In the genomic region with DNA sequence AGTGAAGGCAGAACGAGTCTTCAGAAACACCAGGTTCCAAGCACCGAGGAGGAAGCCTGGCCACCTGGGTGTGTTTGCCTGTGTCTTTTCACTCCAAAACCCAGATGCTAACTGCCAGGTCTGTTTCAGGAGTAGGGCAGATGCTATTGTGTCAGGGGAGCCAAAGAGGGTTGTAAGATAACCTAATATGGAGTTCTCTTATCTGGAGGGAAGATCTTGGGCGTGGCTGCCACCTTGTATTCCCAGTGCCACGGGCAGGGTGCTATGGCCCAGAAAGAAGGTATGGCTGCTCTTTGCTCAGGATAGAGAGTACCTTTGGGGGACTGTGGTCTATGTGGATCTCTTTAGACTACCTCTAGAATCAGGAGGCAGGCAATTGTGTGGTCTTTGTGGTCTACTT, we compare ENCODE assay signal across 32 mouse cellular contexts.
"Had no signal": no experiment of that assay in that cellular context is flagged by ENCODE, and none has a peak within 500 bp of the region (broad histone marks: within the 10 kb centered on the region; RNA-seq: fewer than 3 reads in every experiment).

No protein-coding gene starts in this region.

- ATAC-seq: liver, embryonic 12.5 days; liver, postnatal 0 days; lung, postnatal 0 days; midbrain, embryonic 13.5 days; midbrain, embryonic 15.5 days; midbrain, embryonic 16.5 days had no signal

- DNase-seq: left cerebral cortex, postnatal 4 days; liver; liver, embryonic 13.5 days; liver, postnatal 0 days; lung, adult 18-20 months; lung, adult 2 months; lung, embryonic 14.5 days; lung, postnatal 10 days; lung, postnatal 14 days; lung, postnatal 36 days; lung, postnatal 4 days; midbrain, embryonic 14.5 days had no signal

- H3K27me3 ChIP-seq: midbrain, embryonic 15.5 days; neural tube, embryonic 12.5 days had no signal

- H3K36me3 ChIP-seq: limb, embryonic 10.5 days; limb, embryonic 12.5 days; limb, embryonic 13.5 days; limb, embryonic 15.5 days; liver, embryonic 12.5 days; liver, embryonic 13.5 days; liver, embryonic 15.5 days; lung, embryonic 15.5 days; midbrain, embryonic 10.5 days; midbrain, embryonic 12.5 days; midbrain, embryonic 13.5 days; midbrain, embryonic 15.5 days; neural tube, embryonic 12.5 days had no signal

- H3K4me2 ChIP-seq: limb, embryonic 12.5 days; limb, embryonic 13.5 days; limb, embryonic 15.5 days; liver, embryonic 11.5 days; liver, embryonic 12.5 days; liver, embryonic 13.5 days; liver, embryonic 15.5 days; lung, embryonic 14.5 days; lung, embryonic 15.5 days; midbrain, embryonic 11.5 days; midbrain, embryonic 12.5 days; midbrain, embryonic 13.5 days; midbrain, embryonic 15.5 days; neural tube, embryonic 12.5 days had no signal

- H3K9ac ChIP-seq: limb, embryonic 12.5 days; limb, embryonic 13.5 days; limb, embryonic 15.5 days; liver, embryonic 12.5 days; liver, embryonic 13.5 days; liver, embryonic 14.5 days; liver, embryonic 15.5 days; liver, postnatal 0 days; lung, embryonic 14.5 days; lung, embryonic 15.5 days; midbrain, embryonic 12.5 days; midbrain, embryonic 13.5 days; midbrain, embryonic 15.5 days; neural tube, embryonic 12.5 days had no signal

- H3K27ac ChIP-seq: limb, embryonic 10.5 days; limb, embryonic 12.5 days; limb, embryonic 13.5 days; limb, embryonic 15.5 days; liver, embryonic 12.5 days; liver, embryonic 13.5 days; liver, embryonic 14.5 days; liver, embryonic 15.5 days; lung, embryonic 15.5 days; macrophage; midbrain, embryonic 10.5 days; midbrain, embryonic 12.5 days; midbrain, embryonic 13.5 days; midbrain, embryonic 15.5 days; neural tube, embryonic 12.5 days had no signal

- H3K4me3 ChIP-seq: limb, embryonic 10.5 days; limb, embryonic 12.5 days; limb, embryonic 13.5 days; limb, embryonic 15.5 days; liver, embryonic 12.5 days; liver, embryonic 13.5 days; liver, embryonic 15.5 days; lung, embryonic 15.5 days; megakaryocyte, embryonic 14.5 days; midbrain, embryonic 10.5 days; midbrain, embryonic 12.5 days; midbrain, embryonic 13.5 days; midbrain, embryonic 15.5 days; myocyte; neural tube, embryonic 12.5 days had no signal

- H3K4me1 ChIP-seq: liver, embryonic 13.5 days; liver, embryonic 15.5 days; megakaryocyte, embryonic 14.5 days had no signal

- H3K9me3 ChIP-seq: limb, embryonic 10.5 days; limb, embryonic 12.5 days; limb, embryonic 13.5 days; limb, embryonic 15.5 days; liver, embryonic 12.5 days; liver, embryonic 13.5 days; liver, embryonic 15.5 days; lung, embryonic 15.5 days; midbrain, embryonic 10.5 days; midbrain, embryonic 12.5 days; midbrain, embryonic 13.5 days; midbrain, embryonic 15.5 days; neural tube, embryonic 12.5 days had no signal
